Mouse (Mus musculus) limb, embryonic 12.5 days (tissue): ENCODE data around the gene Zfp354a. TPM values are rescaled to one million over a fixed set of nuclear protein-coding genes. Genes with fewer than 3 reads are reported as not detected.

Experiments used
- ATAC-seq: fragments of 200-750 bp; cut with Nextera tagmentation; 2 replicates; pipeline ENCODE4 v1.8.0; 2017; ENCODE audit warnings: low read depth, moderate TSS enrichment; ENCODE audit not compliant: insufficient number of reproducible peaks, insufficient read depth, low FRiP score, low TSS enrichment
- H3K27ac ChIP-seq: fragments of 300-500 bp; sonication (generic); 2 replicates; pipeline ENCODE4 v1.5.1; 2016; ENCODE audit warnings: mild to moderate bottlenecking, moderate library complexity
- H3K27me3 ChIP-seq: fragments of 300-500 bp; sonication (generic); 2 replicates; pipeline ENCODE4 v1.6.1; 2016; ENCODE audit warnings: mild to moderate bottlenecking, moderate library complexity
- H3K36me3 ChIP-seq: fragments of 300-500 bp; sonication (generic); 2 replicates; pipeline ENCODE4 v1.6.1; 2016; ENCODE audit warnings: mild to moderate bottlenecking, moderate library complexity
- H3K4me1 ChIP-seq: fragments of 300-500 bp; sonication (generic); replicated peaks from 2 replicates; pipeline ENCODE4 v1.6.1; 2016
- H3K4me2 ChIP-seq: fragments of 300-500 bp; sonication (generic); 2 replicates; pipeline ENCODE4 v1.6.1; 2016; ENCODE audit warnings: mild to moderate bottlenecking, moderate library complexity
- H3K4me3 ChIP-seq: fragments of 300-500 bp; sonication (generic); replicated peaks from 2 replicates; pipeline ENCODE4 v1.5.1; 2016; ENCODE audit warnings: mild to moderate bottlenecking
- H3K9ac ChIP-seq: fragments of 300-500 bp; sonication (generic); replicated peaks from 2 replicates; pipeline ENCODE4 v1.6.1; 2016; ENCODE audit warnings: mild to moderate bottlenecking, moderate library complexity
- H3K9me3 ChIP-seq: fragments of 300-500 bp; sonication (generic); 2 replicates; pipeline ENCODE4 v1.6.1; 2016; ENCODE audit warnings: mild to moderate bottlenecking, moderate library complexity
- WGBS: fragments of 180-500 bp; shearing (Covaris S2); methylation state at CpG from one replicate; pipeline ENCODE4 v1.1.7; 2016; 5-methylcytosine and 5-hydroxymethylcytosine counted together
- polyA plus RNA-seq: library from polyadenylated mRNA; unstranded; fragments of >200 nt; fragmentation: Nextera tagmentation; extraction: Ambion mirVana; gene quantifications from 2 replicates; pipeline ENCODE4 v1.2.1, GENCODE M21; 2016

Zfp354a gene
- polyA plus RNA-seq, 1 experiment from 2014 or later: 10.3 TPM

DNA sequence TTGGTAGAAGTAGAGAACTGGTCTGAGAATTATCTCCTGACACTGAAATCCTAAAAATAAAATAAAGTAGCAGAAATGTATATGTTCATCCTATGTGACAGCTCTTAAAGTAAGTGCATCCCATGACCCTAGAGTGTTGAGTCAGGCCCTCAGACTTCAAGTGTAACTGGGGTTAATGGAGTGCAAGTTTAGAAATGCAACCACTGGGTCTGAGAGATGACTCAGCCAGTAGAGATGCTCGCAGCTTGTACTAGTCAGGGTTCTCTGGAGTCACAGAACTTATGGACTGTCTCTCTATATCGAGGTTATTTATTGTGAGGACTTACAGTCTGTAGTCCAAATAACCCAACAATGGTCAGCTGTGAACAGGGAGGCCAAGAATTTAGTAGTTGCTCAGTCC is 7.4 kb upstream of the Zfp354a start:
- ATAC-seq: no peak
- Histone ChIP-seq H3K27ac (no peak overlapping the region), H3K4me2 (no peak overlapping the region), H3K9ac (no peak overlapping the region), H3K4me1 (no peaks in the 10 kb centered on the region), H3K27me3 (no peaks in the 10 kb centered on the region), H3K4me3 (no peak overlapping the region), H3K36me3 (no peaks in the 10 kb centered on the region), H3K9me3 (no peaks in the 10 kb centered on the region)
- WGBS: 75% methylated on average over 2 of the region's 2 CpGs

DNA sequence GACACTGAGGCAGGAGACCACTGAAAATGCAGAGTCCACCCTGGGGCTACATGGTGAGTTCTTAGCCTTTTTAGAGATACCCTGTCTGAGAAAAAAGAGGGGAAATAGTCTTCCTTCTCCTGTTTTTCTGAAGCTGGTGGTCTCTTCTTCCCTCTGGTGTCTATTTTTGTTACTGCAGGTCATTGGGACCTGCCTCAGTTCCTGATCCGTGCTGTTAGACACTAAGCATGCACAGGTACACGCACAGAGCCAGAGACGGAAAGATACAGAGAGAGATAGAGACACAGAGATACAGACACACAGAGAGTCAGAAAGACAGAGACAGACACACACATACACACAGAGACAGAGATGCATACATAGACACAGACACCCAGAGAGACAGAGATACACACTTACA is 5.8 kb upstream of the Zfp354a start:
- Histone ChIP-seq H3K4me1 (no peaks in the 10 kb centered on the region), H3K4me2 (no peak overlapping the region), H3K36me3 (no peaks in the 10 kb centered on the region), H3K9ac (no peak overlapping the region), H3K27ac (no peak overlapping the region), H3K27me3 (no peaks in the 10 kb centered on the region), H3K4me3 (no peak overlapping the region), H3K9me3 (no peaks in the 10 kb centered on the region)
- 50% methylated on average over 3 of the region's 3 CpGs for WGBS
- ATAC-seq: no peak

DNA sequence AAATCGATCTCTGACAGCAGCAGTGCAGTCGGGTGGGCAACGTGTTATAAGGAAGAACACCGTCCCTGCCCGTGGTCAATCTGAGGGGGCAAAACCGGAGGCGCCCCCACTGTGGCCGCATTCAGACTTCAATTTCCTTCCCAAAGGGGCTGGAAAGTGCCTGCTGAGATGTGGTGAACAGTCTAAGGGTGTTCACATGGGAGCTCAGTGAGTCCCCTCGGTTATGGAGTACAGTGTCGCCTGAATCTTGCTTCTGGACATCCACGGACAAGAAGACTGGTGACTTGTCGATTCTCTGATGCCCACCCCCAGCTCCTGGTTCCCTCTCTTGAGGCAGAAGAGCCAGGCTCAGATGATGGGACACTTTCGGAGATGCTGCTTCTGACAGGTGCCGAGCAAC is 583 bp downstream of the Zfp354a start:
- 16% methylated on average over 14 of the region's 14 CpGs for whole genome bisulfite sequencing
- H3K27me3 ChIP-seq: no peaks in the 10 kb centered on the region

DNA sequence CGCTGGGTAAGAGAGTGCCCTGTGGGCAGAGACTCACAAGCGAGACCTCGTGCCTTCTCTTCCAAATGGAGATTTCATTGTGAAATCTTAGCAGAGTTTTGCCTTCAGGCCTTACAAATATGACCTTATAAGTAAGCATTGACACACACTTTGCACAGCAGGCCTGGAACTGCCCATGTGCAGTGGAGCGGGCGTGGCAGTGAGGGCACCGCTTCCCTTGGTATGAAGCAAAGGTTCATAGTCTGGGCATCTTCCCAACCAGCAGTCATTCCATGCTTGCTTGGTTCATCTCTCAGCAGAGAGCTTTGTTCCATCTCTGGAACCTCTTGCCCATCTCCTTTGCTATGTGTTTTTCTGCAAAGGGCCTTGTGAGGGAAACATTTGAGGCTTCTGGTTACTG is 1.9 kb downstream of the Zfp354a start:
- H3K4me1 ChIP-seq: peaks cover 9% of the 10 kb centered on the region
- peaks cover 47% of the 10 kb centered on the region for H3K36me3 ChIP-seq
- H3K27me3 ChIP-seq: no peaks in the 10 kb centered on the region
- 89% methylated on average over 6 of the region's 6 CpGs for WGBS
- H3K4me2 ChIP-seq: no peak overlapping the region
- no peak overlapping the region; the same call in 1 of the 2 replicates for H3K9ac ChIP-seq
- H3K9me3 ChIP-seq: no peaks in the 10 kb centered on the region
- no peak overlapping the region for H3K27ac ChIP-seq
- no peak overlapping the region for H3K4me3 ChIP-seq
- no peak for ATAC-seq

More for the DNA sequence above, 583 bp downstream of the Zfp354a start:
- Histone ChIP-seq H3K4me3 (peak overlapping the region; percentile 55), H3K36me3 (peaks cover 34% of the 10 kb centered on the region), H3K9ac (peak overlapping the region; percentile 58), H3K4me2 (peak overlapping the region; percentile 79), H3K4me1 (peaks cover 9% of the 10 kb centered on the region), H3K9me3 (no peaks in the 10 kb centered on the region), H3K27ac (no peak overlapping the region)
- peak; percentile 11; the same call in 1 of the 2 replicates for ATAC-seq

DNA sequence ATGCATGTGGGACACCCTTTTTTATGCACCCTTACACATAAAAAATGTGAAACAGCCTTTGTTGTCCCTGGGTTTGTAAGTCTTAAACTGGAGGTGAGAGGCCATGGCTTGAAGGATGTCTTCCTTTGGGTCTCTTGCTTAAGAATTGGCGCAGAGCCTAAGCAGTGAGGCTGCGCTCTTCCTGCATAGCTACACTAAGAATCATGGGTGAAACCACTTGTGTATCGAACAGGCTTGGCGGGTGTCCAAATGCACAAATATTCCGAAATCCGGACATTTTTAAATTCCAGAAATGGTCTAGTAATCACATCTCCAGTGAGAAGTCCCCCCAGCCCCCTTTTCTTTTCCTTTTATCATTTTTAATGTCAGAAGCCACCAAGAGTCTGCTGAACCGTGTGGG is 4.2 kb downstream of the Zfp354a start:
- H3K9me3 ChIP-seq: no peaks in the 10 kb centered on the region
- H3K36me3 ChIP-seq: peaks cover 67% of the 10 kb centered on the region
- no peaks in the 10 kb centered on the region for H3K27me3 ChIP-seq
- no peak overlapping the region for H3K9ac ChIP-seq
- ATAC-seq: no peak
- no peak overlapping the region for H3K27ac ChIP-seq
- peaks cover 9% of the 10 kb centered on the region for H3K4me1 ChIP-seq
- no peak overlapping the region for H3K4me2 ChIP-seq
- 90% methylated on average over 7 of the region's 7 CpGs for WGBS
- H3K4me3 ChIP-seq: no peak overlapping the region

DNA sequence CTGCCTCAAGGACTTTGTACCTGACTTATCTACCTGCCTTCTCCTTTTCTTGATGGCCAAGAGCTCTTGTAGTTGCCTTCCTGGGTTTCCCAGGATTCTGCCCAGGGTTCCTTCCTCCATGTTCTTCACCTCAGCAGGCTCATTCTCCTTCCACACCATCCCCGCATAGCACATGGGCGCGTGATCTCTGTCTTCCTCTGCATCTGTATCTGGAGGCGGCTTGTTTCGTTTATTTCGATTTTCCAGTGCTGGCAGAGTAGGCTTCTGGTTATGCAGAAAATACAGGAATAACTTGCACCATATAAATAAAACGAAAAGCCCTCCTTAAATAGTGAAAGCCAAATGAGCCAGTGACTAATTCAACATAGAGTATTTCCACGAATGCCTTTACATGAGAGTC is 4.8 kb downstream of the Zfp354a start:
- WGBS: 92% methylated on average over 8 of the region's 8 CpGs
- H3K27me3 ChIP-seq: no peaks in the 10 kb centered on the region
- H3K4me2 ChIP-seq: no peak overlapping the region
- no peak for ATAC-seq
- peaks cover 73% of the 10 kb centered on the region for H3K36me3 ChIP-seq
- peaks cover 9% of the 10 kb centered on the region for H3K4me1 ChIP-seq
- H3K27ac ChIP-seq: no peak overlapping the region
- no peak overlapping the region for H3K4me3 ChIP-seq
- no peak overlapping the region for H3K9ac ChIP-seq
- H3K9me3 ChIP-seq: no peaks in the 10 kb centered on the region

DNA sequence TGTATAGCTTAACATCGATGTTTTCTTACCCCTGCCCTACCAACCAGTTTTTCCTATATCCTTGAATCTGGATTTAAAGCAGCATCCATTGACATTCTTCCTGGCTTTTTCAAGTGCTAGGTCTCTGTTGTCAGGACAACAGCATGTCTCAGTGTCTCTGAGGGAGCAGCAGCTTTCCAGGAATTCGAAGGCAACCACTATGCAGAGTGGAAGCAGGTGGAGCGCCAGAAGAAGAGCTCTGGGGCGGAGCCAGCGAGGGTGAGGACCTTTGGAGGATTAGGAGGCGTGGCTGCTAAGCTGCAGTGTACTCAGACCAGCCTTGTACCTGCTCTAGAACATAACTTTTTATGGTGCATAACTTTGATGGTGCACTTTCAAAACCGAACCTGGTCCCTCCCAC is 25.5 kb downstream of the Zfp354a start:
- no peaks in the 10 kb centered on the region for H3K9me3 ChIP-seq
- no peak overlapping the region for H3K4me3 ChIP-seq
- H3K27ac ChIP-seq: no peak overlapping the region
- no peak for ATAC-seq
- WGBS: 53% methylated on average over 7 of the region's 7 CpGs
- no peaks in the 10 kb centered on the region; the same call in 1 of the 2 replicates for H3K27me3 ChIP-seq
- no peaks in the 10 kb centered on the region for H3K4me1 ChIP-seq
- no peak overlapping the region for H3K4me2 ChIP-seq
- H3K36me3 ChIP-seq: no peaks in the 10 kb centered on the region
- H3K9ac ChIP-seq: no peak overlapping the region

DNA sequence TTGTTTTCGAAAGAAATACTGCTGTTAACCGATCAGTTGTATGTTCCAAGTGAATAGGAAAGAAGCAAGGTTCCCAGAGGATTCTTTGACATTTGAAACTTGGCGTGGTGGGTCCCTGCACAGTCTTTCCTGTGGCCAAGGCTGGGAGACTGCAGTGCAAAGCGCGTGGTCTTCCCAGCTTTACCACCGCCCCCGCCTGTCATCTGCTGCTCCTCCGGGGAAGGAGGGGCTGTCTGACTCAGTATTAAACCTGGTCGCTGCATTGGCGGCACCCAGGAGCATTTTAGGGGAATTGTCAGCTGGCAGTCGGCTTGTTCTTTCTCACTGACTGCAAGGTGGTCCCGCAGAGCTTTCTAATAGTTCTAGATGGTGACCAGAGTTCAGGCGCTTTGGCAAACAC is 26.2 kb downstream of the Zfp354a start:
- ATAC-seq: no peak
- Histone ChIP-seq H3K4me3 (no peak overlapping the region), H3K4me2 (no peak overlapping the region), H3K27me3 (no peaks in the 10 kb centered on the region; the same call in 1 of the 2 replicates), H3K36me3 (no peaks in the 10 kb centered on the region), H3K27ac (no peak overlapping the region), H3K9me3 (no peaks in the 10 kb centered on the region), H3K9ac (no peak overlapping the region), H3K4me1 (no peaks in the 10 kb centered on the region)
- WGBS: 66% methylated on average over 13 of the region's 13 CpGs

DNA sequence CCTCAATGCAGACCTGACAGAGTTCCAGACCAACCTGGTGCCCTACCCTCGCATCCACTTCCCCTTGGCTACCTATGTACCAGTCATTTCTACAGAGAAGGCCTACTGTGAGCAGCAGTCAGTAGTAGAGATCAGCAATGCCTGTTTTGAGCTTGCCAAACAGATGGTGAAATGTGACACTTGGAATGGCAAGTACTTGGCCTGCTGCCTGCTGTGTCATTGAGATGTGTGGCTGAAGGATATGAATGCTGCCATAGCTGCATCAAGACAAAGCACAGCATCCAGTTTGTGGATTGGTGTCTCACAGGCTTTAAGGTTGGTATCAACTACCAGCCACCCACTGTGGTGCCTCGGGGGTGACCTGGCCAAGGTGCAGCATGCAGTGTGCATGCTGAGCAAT is 48.2 kb downstream of the Zfp354a start:
- Histone ChIP-seq H3K4me2 (no peak overlapping the region), H3K27ac (no peak overlapping the region), H3K4me3 (no peak overlapping the region), H3K36me3 (no peaks in the 10 kb centered on the region), H3K4me1 (no peaks in the 10 kb centered on the region), H3K9ac (no peak overlapping the region), H3K9me3 (0 out of 2 replicates have a peak, but pooled peaks cover 5% of the 10 kb centered on the region), H3K27me3 (no peaks in the 10 kb centered on the region)
- ATAC-seq: no peak
- WGBS: 77% methylated on average over 2 of the region's 2 CpGs

DNA sequence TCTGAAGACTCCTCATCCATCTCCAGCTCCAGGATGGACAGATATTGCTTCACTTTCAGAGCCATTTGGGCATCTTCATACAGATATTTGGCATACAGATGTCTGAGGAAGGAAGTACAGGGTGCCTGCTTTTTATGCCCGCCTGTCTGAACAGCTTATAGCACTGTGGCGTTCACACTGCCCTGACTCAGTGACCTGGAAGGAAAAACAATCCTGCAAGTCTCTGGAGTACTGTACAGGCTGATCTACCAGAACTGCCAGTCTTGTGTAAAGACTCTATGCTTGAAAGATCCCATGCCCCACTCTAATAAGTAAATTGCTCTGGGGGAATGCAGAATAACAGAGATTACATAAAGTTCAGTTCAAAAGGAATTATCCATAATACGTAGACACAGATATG is 51.6 kb downstream of the Zfp354a start:
- H3K9ac ChIP-seq: no peak overlapping the region
- ATAC-seq: no peak
- 71% methylated on average over 3 of the region's 3 CpGs for WGBS
- H3K9me3 ChIP-seq: 0 out of 2 replicates have a peak, but pooled peaks cover 5% of the 10 kb centered on the region
- H3K4me3 ChIP-seq: no peak overlapping the region
- no peak overlapping the region for H3K4me2 ChIP-seq
- H3K27me3 ChIP-seq: no peaks in the 10 kb centered on the region
- H3K4me1 ChIP-seq: no peaks in the 10 kb centered on the region
- no peak overlapping the region for H3K27ac ChIP-seq
- no peaks in the 10 kb centered on the region for H3K36me3 ChIP-seq
